Mouse (Mus musculus) forebrain, embryonic 12.5 days (tissue): ENCODE results near the gene Mtmr3. TPM values are rescaled to one million over a fixed set of nuclear protein-coding genes. Genes with fewer than 3 reads are reported as not detected.

Source experiments
- ATAC-seq: fragments of 200-750 bp; cut with Nextera tagmentation; 2 replicates; pipeline ENCODE4 v1.8.0; 2017; ENCODE audit warnings: moderate TSS enrichment; ENCODE audit not compliant: low FRiP score
- H3K27ac ChIP-seq: fragments of 300-500 bp; sonication (generic); 2 replicates; pipeline ENCODE4 v1.5.1; 2016; ENCODE audit warnings: mild to moderate bottlenecking
- H3K27me3 ChIP-seq: fragments of 300-500 bp; sonication (generic); 2 replicates; pipeline ENCODE4 v1.6.1; 2016; ENCODE audit warnings: mild to moderate bottlenecking
- H3K36me3 ChIP-seq: fragments of 300-500 bp; sonication (generic); replicated peaks from 2 replicates; pipeline ENCODE4 v1.6.1; 2016; ENCODE audit warnings: mild to moderate bottlenecking
- H3K4me1 ChIP-seq: fragments of 300-500 bp; sonication (generic); 2 replicates; pipeline ENCODE4 v1.6.1; 2016
- H3K4me2 ChIP-seq: fragments of 300-500 bp; sonication (generic); 2 replicates; pipeline ENCODE4 v1.6.1; 2016; ENCODE audit warnings: mild to moderate bottlenecking, moderate library complexity
- H3K4me3 ChIP-seq: fragments of 300-500 bp; sonication (generic); replicated peaks from 2 replicates; pipeline ENCODE4 v1.5.1; 2016; ENCODE audit warnings: mild to moderate bottlenecking
- H3K9ac ChIP-seq: fragments of 300-500 bp; sonication (generic); 2 replicates; pipeline ENCODE4 v1.6.1; 2016; ENCODE audit warnings: mild to moderate bottlenecking
- H3K9me3 ChIP-seq: fragments of 300-500 bp; sonication (generic); 2 replicates; pipeline ENCODE4 v1.6.1; 2016
- WGBS: fragments of 180-500 bp; shearing (Covaris S2); methylation state at CpG from one replicate; pipeline ENCODE4 v1.1.7; 2016; 5-methylcytosine and 5-hydroxymethylcytosine counted together
- polyA plus RNA-seq: library from polyadenylated mRNA; unstranded; fragments of >200 nt; fragmentation: Nextera tagmentation; extraction: Ambion mirVana; gene quantifications from 2 replicates; pipeline ENCODE4 v1.2.1, GENCODE M21; 2016

Gene Mtmr3
- polyA plus RNA-seq, 1 experiment from 2014 or later: 46.5 TPM

GRCm38 (mm10) chr11:4622442-4622986 lies 27.9 kb upstream of the Mtmr3 start:
- Histone ChIP-seq H3K27me3 (no peaks in the 10 kb centered on the region), H3K27ac (no peak overlapping the region), H3K4me3 (no peak overlapping the region), H3K9ac (no peak overlapping the region), H3K4me1 (peaks cover 6% of the 10 kb centered on the region; the same call in 1 of the 2 replicates), H3K4me2 (no peak overlapping the region), H3K36me3 (no peaks in the 10 kb centered on the region), H3K9me3 (no peaks in the 10 kb centered on the region)
- 76% methylated on average over 7 of the region's 7 CpGs for WGBS
- no peak for ATAC-seq

GRCm38 (mm10) chr11:4621866-4622265 lies 27.2 kb upstream of the Mtmr3 start:
- Histone ChIP-seq H3K4me3 (no peak overlapping the region), H3K27ac (no peak overlapping the region), H3K27me3 (no peaks in the 10 kb centered on the region), H3K9me3 (no peaks in the 10 kb centered on the region), H3K36me3 (no peaks in the 10 kb centered on the region), H3K9ac (no peak overlapping the region), H3K4me2 (no peak overlapping the region), H3K4me1 (peaks cover 6% of the 10 kb centered on the region; the same call in 1 of the 2 replicates)
- no peak for ATAC-seq
- 85% methylated on average over 4 of the region's 4 CpGs for WGBS

GRCm38 (mm10) chr11:4620501-4621108 lies 25.9 kb upstream of the Mtmr3 start:
- 65% methylated on average over 13 of the region's 13 CpGs for WGBS
- Histone ChIP-seq H3K4me1 (no peaks in the 10 kb centered on the region), H3K36me3 (no peaks in the 10 kb centered on the region), H3K9me3 (no peaks in the 10 kb centered on the region), H3K27ac (no peak overlapping the region), H3K4me3 (no peak overlapping the region), H3K9ac (no peak overlapping the region), H3K27me3 (no peaks in the 10 kb centered on the region), H3K4me2 (no peak overlapping the region)
- no peak for ATAC-seq

GRCm38 (mm10) chr11:4620017-4620485 lies 25.4 kb upstream of the Mtmr3 start, which contains the start of gene Gm11032:
Gm11032 (plus strand) TSS chr11:4620067.
- H3K27ac ChIP-seq: no peak within 1 kb of the TSS
- no peak within 1 kb of the TSS for H3K4me2 ChIP-seq
- H3K36me3 ChIP-seq: no peaks in the 10 kb centered on the region
- no peak within 1 kb of the TSS for H3K4me3 ChIP-seq
- H3K9me3 ChIP-seq: no peaks in the 10 kb centered on the region
- ATAC-seq: no peak
- 88% methylated on average over 16 of the region's 16 CpGs for WGBS
- H3K9ac ChIP-seq: no peak within 1 kb of the TSS
- H3K4me1 ChIP-seq: no peaks in the 10 kb centered on the region
- no peaks in the 10 kb centered on the region for H3K27me3 ChIP-seq

GRCm38 (mm10) chr11:4611904-4612303 lies 17.2 kb upstream of the Mtmr3 start:
- no peak overlapping the region for H3K4me3 ChIP-seq
- H3K27me3 ChIP-seq: no peaks in the 10 kb centered on the region
- no peak overlapping the region for H3K9ac ChIP-seq
- H3K27ac ChIP-seq: no peak overlapping the region
- no peaks in the 10 kb centered on the region for H3K36me3 ChIP-seq
- H3K4me2 ChIP-seq: no peak overlapping the region
- 82% methylated on average over 2 of the region's 2 CpGs for WGBS
- no peaks in the 10 kb centered on the region for H3K4me1 ChIP-seq
- no peak for ATAC-seq
- H3K9me3 ChIP-seq: no peaks in the 10 kb centered on the region

- Histone ChIP-seq H3K27ac (no peak overlapping the region), H3K9ac (no peak overlapping the region), H3K4me2 (no peak overlapping the region), H3K4me3 (no peak overlapping the region), H3K9me3 (no peaks in the 10 kb centered on the region), H3K4me1 (peaks cover 13% of the 10 kb centered on the region), H3K36me3 (no peaks in the 10 kb centered on the region), H3K27me3 (no peaks in the 10 kb centered on the region)
- ATAC-seq: no peak
- 83% methylated on average over 1 of the region's 1 CpGs for WGBS
Measured at GRCm38 (mm10) chr11:4606541-4606940, 11.9 kb upstream of the Mtmr3 start.

- no peaks in the 10 kb centered on the region for H3K9me3 ChIP-seq
- H3K4me3 ChIP-seq: no peak overlapping the region
- H3K4me2 ChIP-seq: no peak overlapping the region
- peaks cover 13% of the 10 kb centered on the region for H3K4me1 ChIP-seq
- no peak overlapping the region for H3K9ac ChIP-seq
- WGBS: 56% methylated on average over 7 of the region's 7 CpGs
- no peaks in the 10 kb centered on the region for H3K27me3 ChIP-seq
- ATAC-seq: no peak
- H3K27ac ChIP-seq: no peak overlapping the region
- H3K36me3 ChIP-seq: no peaks in the 10 kb centered on the region
Measured at GRCm38 (mm10) chr11:4605414-4605813, 10.8 kb upstream of the Mtmr3 start.

GRCm38 (mm10) chr11:4604441-4604840 lies 9.8 kb upstream of the Mtmr3 start:
- no peak overlapping the region for H3K9ac ChIP-seq
- H3K4me1 ChIP-seq: peaks cover 13% of the 10 kb centered on the region
- no peak for ATAC-seq
- H3K4me3 ChIP-seq: no peak overlapping the region
- 77% methylated on average over 6 of the region's 6 CpGs for WGBS
- no peak overlapping the region for H3K4me2 ChIP-seq
- H3K27me3 ChIP-seq: no peaks in the 10 kb centered on the region
- no peak overlapping the region for H3K27ac ChIP-seq
- no peaks in the 10 kb centered on the region for H3K36me3 ChIP-seq
- no peaks in the 10 kb centered on the region for H3K9me3 ChIP-seq

- Histone ChIP-seq H3K36me3 (no peaks in the 10 kb centered on the region), H3K27me3 (no peaks in the 10 kb centered on the region), H3K4me2 (peak overlapping the region; percentile 15), H3K9me3 (no peaks in the 10 kb centered on the region), H3K9ac (no peak overlapping the region), H3K27ac (peak overlapping the region; percentile 42; the same call in 1 of the 2 replicates), H3K4me3 (no peak overlapping the region), H3K4me1 (peaks cover 13% of the 10 kb centered on the region)
- 31% methylated on average over 12 of the region's 12 CpGs for WGBS
- ATAC-seq: peak; percentile 9; the same call in 1 of the 2 replicates
Measured at GRCm38 (mm10) chr11:4602691-4603441, 8.2 kb upstream of the Mtmr3 start.

- Histone ChIP-seq H3K4me2 (no peak overlapping the region), H3K36me3 (no peaks in the 10 kb centered on the region), H3K9ac (no peak overlapping the region), H3K4me1 (peaks cover 13% of the 10 kb centered on the region), H3K9me3 (no peaks in the 10 kb centered on the region), H3K4me3 (no peak overlapping the region), H3K27ac (0 out of 2 replicates have a peak overlapping the region, but pooled peaks have one; percentile 19), H3K27me3 (no peaks in the 10 kb centered on the region)
- no peak for ATAC-seq
- 80% methylated on average over 5 of the region's 5 CpGs for WGBS
Measured at GRCm38 (mm10) chr11:4601890-4602289, 7.2 kb upstream of the Mtmr3 start.

GRCm38 (mm10) chr11:4599916-4600315 lies 5.3 kb upstream of the Mtmr3 start:
- ATAC-seq: no peak
- H3K4me3 ChIP-seq: no peak overlapping the region
- no peaks in the 10 kb centered on the region for H3K27me3 ChIP-seq
- H3K36me3 ChIP-seq: no peaks in the 10 kb centered on the region
- no peak overlapping the region for H3K27ac ChIP-seq
- no peak overlapping the region for H3K4me2 ChIP-seq
- no peak overlapping the region for H3K9ac ChIP-seq
- no peaks in the 10 kb centered on the region for H3K9me3 ChIP-seq
- peaks cover 13% of the 10 kb centered on the region for H3K4me1 ChIP-seq
- 97% methylated on average over 3 of the region's 3 CpGs for WGBS

GRCm38 (mm10) chr11:4598411-4598810 lies 3.7 kb upstream of the Mtmr3 start:
- Histone ChIP-seq H3K4me2 (no peak overlapping the region), H3K4me3 (no peak overlapping the region), H3K27me3 (no peaks in the 10 kb centered on the region), H3K9ac (no peak overlapping the region), H3K4me1 (peaks cover 16% of the 10 kb centered on the region), H3K36me3 (no peaks in the 10 kb centered on the region), H3K9me3 (no peaks in the 10 kb centered on the region), H3K27ac (no peak overlapping the region)
- WGBS: 100% methylated on average over 2 of the region's 2 CpGs
- ATAC-seq: no peak
